Mouse (Mus musculus) frontal cortex, adult (tissue): ENCODE data around the gene Muc3.
"Not testable (repeated sequence)": the region's sequence is repeated elsewhere in the genome, so short reads cannot be mapped to it uniquely, and the experiment has no call there.

Source experiments
- ATAC-seq: cut with Nextera tagmentation; 2 replicates; pipeline ENCODE4 v1.9.2; 2017; ENCODE audit warnings: mild to moderate bottlenecking, moderate library complexity, mixed read lengths; ENCODE audit not compliant: low TSS enrichment

Muc3 gene

GRCm38 (mm10) chr5:137122686-137123193 is 26.4 kb downstream of the Muc3 start:
- ATAC-seq, result peak; percentile 78

GRCm38 (mm10) chr5:137121280-137121679 is 27.8 kb downstream of the Muc3 start:
- ATAC-seq, result no peak

- ATAC-seq, result no peak
Measured at GRCm38 (mm10) chr5:137118878-137119277, 30.2 kb downstream of the Muc3 start.

GRCm38 (mm10) chr5:137117994-137118393 is 31.1 kb downstream of the Muc3 start:
- ATAC-seq, result not testable (repeated sequence)

- no peak for ATAC-seq
Measured at GRCm38 (mm10) chr5:137116987-137117386, 32.1 kb downstream of the Muc3 start.

GRCm38 (mm10) chr5:137115866-137116847 is 33.0 kb downstream of the Muc3 start, which contains the start of gene Trim56:
TSS of gene Trim56 (minus strand) at chr5:137116209.
- no peak for ATAC-seq

- no peak for ATAC-seq
Measured at GRCm38 (mm10) chr5:137114891-137115561, 34.1 kb downstream of the Muc3 start.

GRCm38 (mm10) chr5:137111542-137112408 is 37.3 kb downstream of the Muc3 start:
- peak; percentile 44; the same call in 1 of the 2 replicates for ATAC-seq

- ATAC-seq, result no peak
Measured at GRCm38 (mm10) chr5:137110863-137111262, 38.3 kb downstream of the Muc3 start.

- no peak for ATAC-seq
Measured at GRCm38 (mm10) chr5:137109941-137110593, 39.1 kb downstream of the Muc3 start.

- ATAC-seq, result no peak
Measured at GRCm38 (mm10) chr5:137108111-137108510, 41.0 kb downstream of the Muc3 start.

GRCm38 (mm10) chr5:137107670-137108069 is 41.5 kb downstream of the Muc3 start:
- no peak for ATAC-seq

- peak; percentile 53; the same call in 1 of the 2 replicates for ATAC-seq
Measured at GRCm38 (mm10) chr5:137107024-137107423, 42.1 kb downstream of the Muc3 start.

- ATAC-seq, result no peak
Measured at GRCm38 (mm10) chr5:137106434-137106833, 42.7 kb downstream of the Muc3 start.

GRCm38 (mm10) chr5:137103969-137104368 is 45.2 kb downstream of the Muc3 start:
- no peak for ATAC-seq

- ATAC-seq, result peak; percentile 87
Measured at GRCm38 (mm10) chr5:137102575-137103522, 46.3 kb downstream of the Muc3 start.

- no peak for ATAC-seq
Measured at GRCm38 (mm10) chr5:137102078-137102477, 47.0 kb downstream of the Muc3 start.

GRCm38 (mm10) chr5:137100660-137101059 is 48.5 kb downstream of the Muc3 start:
- no peak for ATAC-seq

- ATAC-seq, result no peak
Measured at GRCm38 (mm10) chr5:137098418-137098817, 50.7 kb downstream of the Muc3 start.

- peak; percentile 64 for ATAC-seq
Measured at GRCm38 (mm10) chr5:137096037-137096436, 53.1 kb downstream of the Muc3 start.
